Comparison of ENCODE assay signal across 16 mouse cellular contexts in the genomic region with DNA sequence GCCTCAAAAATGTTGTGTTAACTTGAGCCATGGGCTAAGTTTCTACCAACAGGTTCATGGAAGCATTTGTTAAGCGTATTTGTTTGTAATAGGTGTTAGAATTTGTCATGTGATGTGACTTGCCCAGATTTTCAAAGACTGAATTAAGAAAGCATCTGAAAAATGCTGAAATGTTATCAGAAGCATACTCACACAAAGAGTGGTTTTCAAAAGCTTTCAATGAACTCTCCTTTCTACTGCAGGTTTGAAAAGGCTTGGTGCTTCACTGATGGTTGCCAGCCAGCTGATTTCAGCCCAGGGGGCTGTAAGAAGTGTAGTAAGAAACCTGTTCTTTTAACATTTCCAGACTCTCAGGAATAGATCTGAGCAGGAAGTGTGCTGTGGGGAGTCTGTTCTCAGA.
"Had no signal": no experiment of that assay in that cellular context is flagged by ENCODE, and none has a peak within 500 bp of the region (broad histone marks: within the 10 kb centered on the region; RNA-seq: fewer than 3 reads in every experiment).

No protein-coding gene starts in this region.

- H3K4me3 ChIP-seq: neural tube, embryonic 13.5 days; neural tube, embryonic 15.5 days; stomach, embryonic 15.5 days had no signal

- H3K27me3 ChIP-seq: neural tube, embryonic 13.5 days; neural tube, embryonic 15.5 days; stomach, embryonic 15.5 days had no signal

- H3K27ac ChIP-seq: neural tube, embryonic 13.5 days; neural tube, embryonic 15.5 days; stomach, embryonic 15.5 days; stomach, postnatal 0 days had no signal

- H3K4me2 ChIP-seq: neural tube, embryonic 13.5 days; neural tube, embryonic 15.5 days; stomach, embryonic 15.5 days had no signal

- H3K4me1 ChIP-seq: neural tube, embryonic 13.5 days; neural tube, embryonic 15.5 days; stomach, embryonic 15.5 days had no signal

- H3K9ac ChIP-seq: neural tube, embryonic 13.5 days; neural tube, embryonic 15.5 days; stomach, embryonic 15.5 days had no signal

- H3K9me3 ChIP-seq: neural tube, embryonic 13.5 days; neural tube, embryonic 15.5 days; stomach, embryonic 15.5 days had no signal

- H3K36me3 ChIP-seq: neural tube, embryonic 13.5 days; neural tube, embryonic 15.5 days; stomach, embryonic 15.5 days had no signal

- DNase-seq: retina, postnatal 1 day; right cerebral cortex, adult 18-20 months; right cerebral cortex, postnatal 14 days; right cerebral cortex, postnatal 25 days; right cerebral cortex, postnatal 4 days; spleen, adult 18-20 months; thymus, adult 18-20 months; thymus, adult 2 months; thymus, postnatal 14 days; thymus, postnatal 25 days; thymus, postnatal 36 days; thymus, postnatal 4 days had no signal
